Mouse (Mus musculus) heart, postnatal 14 days (tissue): Measurements from ENCODE around the gene Yap1. TPM values are rescaled to one million over a fixed set of nuclear protein-coding genes. Genes with fewer than 3 reads are reported as not detected.

ENCODE experiments used
- total RNA-seq, 2 experiments: library from RNA; stranded (reverse); gene quantifications; 2 replicates each; pipeline ENCODE4 v1.2.3; 2021

Yap1 gene
- total RNA-seq, 2 experiments from 2014 or later, result 60.9 to 63.1 TPM

Other genes with a start within 250 kb of the Yap1 start
- gene Tmem123, start 240.6 kb downstream of the Yap1 start, total RNA-seq, result 10 to 100 TPM; 45.9 to 50.4 TPM
- 10 to 100 TPM; 26.8 to 28.8 TPM for gene Birc2, start 167.5 kb downstream of the Yap1 start, total RNA-seq
- gene Birc3, start 131.4 kb downstream of the Yap1 start, total RNA-seq, result 10 to 100 TPM in 1 of 2 experiments, 1 to 10 TPM in 1; 8.9 to 10.3 TPM
- gene Cfap300, start 38.2 kb upstream of the Yap1 start, total RNA-seq, result 1 to 10 TPM in 1 of 2 experiments, under 1 TPM in 1; 0.76 to 1.4 TPM
- gene Cep126, start 129.7 kb upstream of the Yap1 start, total RNA-seq, result 1 to 10 TPM; 3.0 to 3.4 TPM